Mouse (Mus musculus) forebrain, embryonic 13.5 days (tissue): Measurements from ENCODE around the gene Slc26a9. TPM values are rescaled to one million over a fixed set of nuclear protein-coding genes. Genes with fewer than 3 reads are reported as not detected.
"Not testable (repeated sequence)": the region's sequence is repeated elsewhere in the genome, so short reads cannot be mapped to it uniquely, and the experiment has no call there.

ENCODE experiments used
- ATAC-seq: fragments of 200-750 bp; cut with Nextera tagmentation; 2 replicates; pipeline ENCODE4 v1.8.0; 2017
- H3K27ac ChIP-seq: fragments of 300-500 bp; sonication (generic); 2 replicates; pipeline ENCODE4 v1.5.1; 2015; ENCODE audit warnings: inconsistent platforms, mild to moderate bottlenecking, moderate library complexity
- H3K27me3 ChIP-seq: fragments of 300-500 bp; sonication (generic); 2 replicates; pipeline ENCODE4 v1.6.1; 2015; ENCODE audit warnings: mild to moderate bottlenecking, inconsistent platforms
- H3K36me3 ChIP-seq: fragments of 300-500 bp; sonication (generic); 2 replicates; pipeline ENCODE4 v1.6.1; 2015; ENCODE audit warnings: mild to moderate bottlenecking, inconsistent platforms; ENCODE audit not compliant: poor library complexity, severe bottlenecking
- H3K4me1 ChIP-seq: fragments of 300-500 bp; sonication (generic); 2 replicates; pipeline ENCODE4 v1.6.1; 2015; ENCODE audit warnings: inconsistent platforms
- H3K4me2 ChIP-seq: fragments of 300-500 bp; sonication (generic); 2 replicates; pipeline ENCODE4 v1.6.1; 2015; ENCODE audit warnings: inconsistent platforms, mild to moderate bottlenecking, moderate library complexity
- H3K4me3 ChIP-seq: fragments of 300-500 bp; sonication (generic); 2 replicates; pipeline ENCODE4 v1.5.1; 2015; ENCODE audit warnings: mild to moderate bottlenecking, inconsistent platforms
- H3K9ac ChIP-seq: fragments of 300-500 bp; sonication (generic); 2 replicates; pipeline ENCODE4 v1.6.1; 2015; ENCODE audit warnings: mild to moderate bottlenecking, inconsistent platforms
- H3K9me3 ChIP-seq: fragments of 300-500 bp; sonication (generic); replicated peaks from 2 replicates; pipeline ENCODE4 v1.6.1; 2016; ENCODE audit warnings: inconsistent platforms
- WGBS: fragments of 180-500 bp; shearing (Covaris S2); methylation state at CpG from one replicate; pipeline ENCODE4 v1.1.7; 2015; 5-methylcytosine and 5-hydroxymethylcytosine counted together
- polyA plus RNA-seq: library from polyadenylated mRNA; unstranded; fragments of >200 nt; fragmentation: Nextera tagmentation; extraction: Ambion mirVana; gene quantifications from 2 replicates; pipeline ENCODE4 v1.2.1, GENCODE M21; 2015

Gene Slc26a9
- polyA plus RNA-seq, 1 experiment from 2014 or later, result 0.05 TPM

GRCm38 (mm10) chr1:131816886-131817285 is 73.1 kb downstream of the Slc26a9 start:
- Histone ChIP-seq H3K36me3 (no peaks in the 10 kb centered on the region), H3K27me3 (no peaks in the 10 kb centered on the region), H3K9me3 (0 out of 2 replicates have a peak, but pooled peaks cover 3% of the 10 kb centered on the region), H3K4me3 (no peak overlapping the region), H3K27ac (no peak overlapping the region), H3K4me2 (no peak overlapping the region), H3K4me1 (no peaks in the 10 kb centered on the region), H3K9ac (no peak overlapping the region)
- 75% methylated on average over 6 of the region's 6 CpGs for WGBS
- ATAC-seq, result no peak

- not testable (repeated sequence) for H3K9me3 ChIP-seq, H3K36me3 ChIP-seq, H3K27ac ChIP-seq, H3K4me1 ChIP-seq, H3K4me2 ChIP-seq, ATAC-seq, H3K4me3 ChIP-seq, H3K9ac ChIP-seq, H3K27me3 ChIP-seq
- 74% methylated on average over 9 of the region's 9 CpGs for WGBS
Measured at GRCm38 (mm10) chr1:131820353-131820752, 76.5 kb downstream of the Slc26a9 start.

GRCm38 (mm10) chr1:131820887-131821328 is 77.1 kb downstream of the Slc26a9 start:
- Histone ChIP-seq H3K27ac (no peak overlapping the region), H3K9ac (no peak overlapping the region), H3K4me1 (no peaks in the 10 kb centered on the region), H3K27me3 (no peaks in the 10 kb centered on the region), H3K4me2 (no peak overlapping the region), H3K36me3 (no peaks in the 10 kb centered on the region), H3K4me3 (no peak overlapping the region), H3K9me3 (0 out of 2 replicates have a peak, but pooled peaks cover 3% of the 10 kb centered on the region)
- 68% methylated on average over 10 of the region's 10 CpGs for WGBS
- peak; percentile 43; the same call in 1 of the 2 replicates for ATAC-seq

Other genes with a start within 250 kb of the Slc26a9 start
- gene Srgap2, start 216.7 kb upstream of the Slc26a9 start, polyA plus RNA-seq, result 14.5 and 16.8 TPM in 2 replicates
- 3.7 and 4.3 TPM in 2 replicates for gene Fam72a, start 216.1 kb upstream of the Slc26a9 start, polyA plus RNA-seq
- gene Avpr1b, start 144.8 kb upstream of the Slc26a9 start, polyA plus RNA-seq, result not detected in 2 replicates
- gene Ctse, start 105.7 kb upstream of the Slc26a9 start, polyA plus RNA-seq, result not detected in 2 replicates
- 0.40 and 0.62 TPM in 2 replicates for gene Rab7b, start 55.3 kb upstream of the Slc26a9 start, polyA plus RNA-seq
- 0.15 and 0.16 TPM in 2 replicates for gene Pm20d1, start 53.4 kb downstream of the Slc26a9 start, polyA plus RNA-seq
- gene Slc41a1, start 83.5 kb downstream of the Slc26a9 start, polyA plus RNA-seq, result 10.5 and 11.3 TPM in 2 replicates
- 8.5 and 9.2 TPM in 2 replicates for gene Rab29, start 123.2 kb downstream of the Slc26a9 start, polyA plus RNA-seq
- 83.9 and 86.1 TPM in 2 replicates for gene Nucks1, start 166.5 kb downstream of the Slc26a9 start, polyA plus RNA-seq
- 2.6 and 2.9 TPM in 2 replicates for gene Slc45a3, start 218.9 kb downstream of the Slc26a9 start, polyA plus RNA-seq